Mouse (Mus musculus) large intestine, adult 2 months (tissue): Measurements from ENCODE around the gene Tm9sf2. TPM values are rescaled to one million over a fixed set of nuclear protein-coding genes. Genes with fewer than 3 reads are reported as not detected.

Source experiments
- polyA plus RNA-seq: library from polyadenylated mRNA; depleted of rRNA; stranded (reverse); fragments of >200 nt; gene quantifications from 2 replicates; pipeline ENCODE4 v1.2.3, GENCODE M21; 2012; rRNA removed

Tm9sf2 gene
- polyA plus RNA-seq, 1 experiment: 187 TPM

Other genes with a start within 250 kb of the Tm9sf2 start
- gene Ubac2, start 228.4 kb upstream of the Tm9sf2 start, polyA plus RNA-seq: 49.3 and 52.8 TPM in 2 replicates
- gene Gpr18, start 191.3 kb upstream of the Tm9sf2 start, polyA plus RNA-seq: 11.5 and 12.9 TPM in 2 replicates
- 3.7 and 4.8 TPM in 2 replicates for gene Gpr183, start 141.8 kb upstream of the Tm9sf2 start, polyA plus RNA-seq
- gene Timm8a2, start 72.4 kb upstream of the Tm9sf2 start, polyA plus RNA-seq: 0.16 TPM in 1 of 2 replicates, not detected in the other
- 10.2 and 10.7 TPM in 2 replicates for gene Clybl, start 74.7 kb downstream of the Tm9sf2 start, polyA plus RNA-seq